Mouse (Mus musculus): ENCODE data around the gene Cx3cl1.

- TF ChIP-seq POLR2A (IDR thresholded peaks at IDR 0.05; ENCODE audit: borderline replicate concordance, insufficient read depth, low read length) (no peak), CTCF (IDR thresholded peaks at IDR 0.05; ENCODE audit: borderline replicate concordance, insufficient read depth, low read depth, low read length) (no peak)
These were observed 7.9 kb downstream of the Cx3cl1 start for GRCm38 (mm10) chr8:94779534-94780294.

Data from cerebellum, adult 2 months (tissue).